Mouse (Mus musculus) urinary bladder, postnatal 10 days (tissue): Measurements from ENCODE around the gene Csmd2.

Experiments used
- DNase-seq: peaks from one replicate; pipeline ENCODE4 v3.0.0; 2022; ENCODE audit warnings: low spot score

Gene Csmd2

GRCm38 (mm10) chr4:128141161-128142101 is 153.8 kb downstream of the Csmd2 start:
- DNase-seq, result no peak

- no peak for DNase-seq
Observed at GRCm38 (mm10) chr4:128142279-128142678, 154.6 kb downstream of the Csmd2 start.

GRCm38 (mm10) chr4:128143147-128143546 is 155.5 kb downstream of the Csmd2 start:
- DNase-seq, result no peak

GRCm38 (mm10) chr4:128149524-128149923 is 161.9 kb downstream of the Csmd2 start:
- no peak for DNase-seq

- DNase-seq, result no peak
Observed at GRCm38 (mm10) chr4:128152066-128152465, 164.4 kb downstream of the Csmd2 start.

- no peak for DNase-seq
Observed at GRCm38 (mm10) chr4:128153144-128153543, 165.5 kb downstream of the Csmd2 start.

GRCm38 (mm10) chr4:128155226-128155625 is 167.6 kb downstream of the Csmd2 start:
- no peak for DNase-seq

- DNase-seq, result no peak
Observed at GRCm38 (mm10) chr4:128160656-128161055, 173.0 kb downstream of the Csmd2 start.

GRCm38 (mm10) chr4:128170181-128170580 is 182.5 kb downstream of the Csmd2 start:
- DNase-seq, result no peak

- no peak for DNase-seq
Observed at GRCm38 (mm10) chr4:128171233-128171632, 183.6 kb downstream of the Csmd2 start.

- DNase-seq, result no peak
Observed at GRCm38 (mm10) chr4:128171701-128172100, 184.0 kb downstream of the Csmd2 start.

- DNase-seq, result no peak
Observed at GRCm38 (mm10) chr4:128178974-128179373, 191.3 kb downstream of the Csmd2 start.

GRCm38 (mm10) chr4:128179581-128179980 is 191.9 kb downstream of the Csmd2 start:
- no peak for DNase-seq

- no peak for DNase-seq
Observed at GRCm38 (mm10) chr4:128184747-128185146, 197.1 kb downstream of the Csmd2 start.

- no peak for DNase-seq
Observed at GRCm38 (mm10) chr4:128194454-128194853, 206.8 kb downstream of the Csmd2 start.

- no peak for DNase-seq
Observed at GRCm38 (mm10) chr4:128217991-128218595, 230.4 kb downstream of the Csmd2 start.

- DNase-seq, result no peak
Observed at GRCm38 (mm10) chr4:128224453-128224852, 236.8 kb downstream of the Csmd2 start.

GRCm38 (mm10) chr4:128227377-128228316 is 240.0 kb downstream of the Csmd2 start:
- no peak for DNase-seq

GRCm38 (mm10) chr4:128233458-128233857 is 245.8 kb downstream of the Csmd2 start:
- no peak for DNase-seq

- no peak for DNase-seq
Observed at GRCm38 (mm10) chr4:128239113-128239512, 251.5 kb downstream of the Csmd2 start.

GRCm38 (mm10) chr4:128241075-128241853 is 253.6 kb downstream of the Csmd2 start:
- DNase-seq, result no peak
